Mouse (Mus musculus) limb, embryonic 14.5 days (tissue): ENCODE data around the gene Cacna2d3. TPM values are rescaled to one million over a fixed set of nuclear protein-coding genes. Genes with fewer than 3 reads are reported as not detected.

ENCODE experiments used
- ATAC-seq: fragments of 200-750 bp; cut with Nextera tagmentation; 2 replicates; pipeline ENCODE4 v1.8.0; 2017; ENCODE audit warnings: low read depth, moderate number of reproducible peaks, moderate TSS enrichment; ENCODE audit not compliant: low FRiP score
- DNase-seq: peaks from one replicate; pipeline ENCODE4 v3.0.0-alpha.2; 2015; ENCODE audit warnings: low spot score
- H3K27ac ChIP-seq: fragments of 300-500 bp; sonication (generic); replicated peaks from 2 replicates; pipeline ENCODE4 v1.5.1; 2014; ENCODE audit warnings: low read depth, mild to moderate bottlenecking, low read length, moderate library complexity, mixed read lengths
- H3K27me3 ChIP-seq: fragments of 300-500 bp; sonication (generic); 2 replicates; pipeline ENCODE4 v1.6.1; 2014; ENCODE audit warnings: low read length, mixed read lengths; ENCODE audit not compliant: control insufficient read depth, insufficient read depth
- H3K36me3 ChIP-seq: fragments of 300-500 bp; sonication (generic); 2 replicates; pipeline ENCODE4 v1.6.1; 2014; ENCODE audit warnings: mild to moderate bottlenecking, low read length, moderate library complexity, mixed read lengths; ENCODE audit not compliant: control insufficient read depth, insufficient read depth
- H3K4me1 ChIP-seq: fragments of 300-500 bp; sonication (generic); 2 replicates; pipeline ENCODE4 v1.6.1; 2014; ENCODE audit warnings: antibody characterized with exemption, low read length, mixed read lengths; ENCODE audit not compliant: control insufficient read depth, insufficient read depth
- H3K4me2 ChIP-seq: fragments of 300-500 bp; sonication (generic); replicated peaks from 2 replicates; pipeline ENCODE4 v1.6.1; 2014; ENCODE audit warnings: low read depth, mild to moderate bottlenecking, low read length, moderate library complexity; ENCODE audit not compliant: severe bottlenecking
- H3K4me3 ChIP-seq: fragments of 300-500 bp; sonication (generic); replicated peaks from 2 replicates; pipeline ENCODE4 v1.5.1; 2014; ENCODE audit warnings: low read length
- H3K9ac ChIP-seq: fragments of 300-500 bp; sonication (generic); 2 replicates; pipeline ENCODE4 v1.6.1; 2014; ENCODE audit warnings: mild to moderate bottlenecking, low read depth, low read length, moderate library complexity; ENCODE audit not compliant: severe bottlenecking
- H3K9me3 ChIP-seq: fragments of 300-500 bp; sonication (generic); 2 replicates; pipeline ENCODE4 v1.6.1; 2016; ENCODE audit warnings: low read length; ENCODE audit not compliant: control insufficient read depth
- POLR2A ChIP-seq: fragments of 200-500 bp; IDR thresholded peaks from 2 replicates; pipeline ENCODE4 v1.8.0; 2012; ENCODE audit warnings: inconsistent platforms, mild to moderate bottlenecking, moderate library complexity, borderline replicate concordance; ENCODE audit not compliant: insufficient read depth, insufficient read length; ENCODE audit errors: extremely low read depth
- WGBS: fragments of 180-500 bp; shearing (Covaris S2); extraction: QIAGEN DNeasy Blood & Tissue Kit; methylation state at CpG from one replicate; pipeline ENCODE4 v1.1.7; 2014; 5-methylcytosine and 5-hydroxymethylcytosine counted together
- polyA plus RNA-seq, 2 experiments: library from polyadenylated mRNA; depleted of rRNA in 1 of 2; stranded (reverse) in 1 of 2; unstranded in 1 of 2; fragments of >200 nt; fragmentation: Nextera tagmentation in 1 of 2; extraction: Ambion mirVana in 1 of 2; gene quantifications; 2 replicates each; pipeline versions ENCODE4 v1.2.1 to v1.2.3; 2012 to 2014

The Cacna2d3 gene
- polyA plus RNA-seq, 2 experiments = 4.9 to 6.3 TPM

GRCm38 (mm10) chr14:29061491-29061890 is 660.2 kb downstream of the Cacna2d3 start:
- no peaks in the 10 kb centered on the region for H3K27me3 ChIP-seq
- no peak overlapping the region for H3K4me2 ChIP-seq
- H3K36me3 ChIP-seq = no peaks in the 10 kb centered on the region
- no peak overlapping the region for H3K9ac ChIP-seq
- no peak overlapping the region for H3K4me3 ChIP-seq
- H3K9me3 ChIP-seq = no peaks in the 10 kb centered on the region
- 76% methylated on average over 1 of the region's 1 CpGs for WGBS
- no peak for ATAC-seq
- no peak for DNase-seq
- TF ChIP-seq POLR2A = no peak
- no peak overlapping the region for H3K27ac ChIP-seq
- peaks cover 8% of the 10 kb centered on the region for H3K4me1 ChIP-seq

GRCm38 (mm10) chr14:29060679-29061078 is 661.0 kb downstream of the Cacna2d3 start:
- no peaks in the 10 kb centered on the region for H3K9me3 ChIP-seq
- H3K27ac ChIP-seq = no peak overlapping the region
- no peak overlapping the region for H3K4me2 ChIP-seq
- ATAC-seq (no peak), DNase-seq (no peak)
- H3K4me3 ChIP-seq = no peak overlapping the region
- H3K36me3 ChIP-seq = no peaks in the 10 kb centered on the region
- TF ChIP-seq POLR2A = no peak
- no peak overlapping the region for H3K9ac ChIP-seq
- H3K4me1 ChIP-seq = peaks cover 5% of the 10 kb centered on the region; the same call in 1 of the 2 replicates
- H3K27me3 ChIP-seq = no peaks in the 10 kb centered on the region

- Histone ChIP-seq H3K4me3 (no peak overlapping the region), H3K9ac (no peak overlapping the region), H3K9me3 (no peaks in the 10 kb centered on the region), H3K27me3 (no peaks in the 10 kb centered on the region), H3K27ac (no peak overlapping the region), H3K4me1 (peaks cover 8% of the 10 kb centered on the region; the same call in 1 of the 2 replicates), H3K4me2 (no peak overlapping the region), H3K36me3 (no peaks in the 10 kb centered on the region)
- TF ChIP-seq POLR2A = no peak
- ATAC-seq (no peak; the same call in 1 of the 2 replicates), DNase-seq (no peak)
- 32% methylated on average over 16 of the region's 16 CpGs for WGBS
Observed at GRCm38 (mm10) chr14:29051951-29052835, 669.5 kb downstream of the Cacna2d3 start.

- no peak for TF ChIP-seq POLR2A
- Histone ChIP-seq H3K4me1 (no peaks in the 10 kb centered on the region), H3K4me2 (no peak overlapping the region), H3K9me3 (no peaks in the 10 kb centered on the region), H3K4me3 (no peak overlapping the region), H3K27me3 (no peaks in the 10 kb centered on the region), H3K27ac (no peak overlapping the region), H3K9ac (no peak overlapping the region), H3K36me3 (no peaks in the 10 kb centered on the region)
- ATAC-seq = no peak
- DNase-seq = no peak
- WGBS = 67% methylated on average over 1 of the region's 1 CpGs
Observed at GRCm38 (mm10) chr14:29042355-29042754, 679.3 kb downstream of the Cacna2d3 start.

DNA sequence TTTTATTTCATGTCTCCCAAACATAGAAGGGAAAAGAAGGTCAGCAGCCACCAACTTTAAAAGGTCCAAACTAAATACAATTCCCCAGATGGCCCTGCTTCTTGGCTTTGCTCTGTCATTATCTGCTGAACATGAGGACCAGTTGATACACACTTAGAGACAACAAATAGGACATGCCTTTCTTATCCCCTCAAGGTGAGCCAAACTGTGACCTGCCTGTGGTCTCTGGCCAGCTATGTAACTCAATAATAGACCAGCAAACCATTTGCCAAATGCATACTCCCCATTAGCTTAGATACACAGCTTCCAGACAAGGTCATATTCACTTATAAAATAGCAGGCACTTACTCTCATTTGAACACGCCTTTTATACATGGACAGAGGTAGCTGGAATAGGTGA is 680.2 kb downstream of the Cacna2d3 start:
- H3K27ac ChIP-seq = no peak overlapping the region
- H3K9me3 ChIP-seq = no peaks in the 10 kb centered on the region
- no peak overlapping the region for H3K4me3 ChIP-seq
- H3K4me1 ChIP-seq = no peaks in the 10 kb centered on the region
- TF ChIP-seq POLR2A = no peak
- no peaks in the 10 kb centered on the region for H3K36me3 ChIP-seq
- no peak overlapping the region for H3K9ac ChIP-seq
- WGBS = 68% methylated on average over 1 of the region's 1 CpGs
- DNase-seq = no peak
- no peak for ATAC-seq
- no peaks in the 10 kb centered on the region for H3K27me3 ChIP-seq
- H3K4me2 ChIP-seq = no peak overlapping the region
